Mouse (Mus musculus): ENCODE results near the gene App. TPM values are rescaled to one million over a fixed set of nuclear protein-coding genes. Genes with fewer than 3 reads are reported as not detected.
A peak's percentile ranks its signal among the peaks of the same experiment; 100 is the strongest.

App gene
- polyA plus RNA-seq, 1 experiment from 2014 or later, result 132 TPM

- no peak for ATAC-seq (replicated peaks; ENCODE audit: low FRiP score, low TSS enrichment, low read depth)
- 97% methylated on average over 3 of the region's 3 CpGs for WGBS
- Histone ChIP-seq H3K36me3 (ENCODE audit: control insufficient read depth, insufficient read depth, low read length) (peaks cover 49% of the 10 kb centered on the region), H3K27me3 (replicated peaks; ENCODE audit: control insufficient read depth, insufficient read depth, low read length) (no peaks in the 10 kb centered on the region), H3K9me3 (ENCODE audit: control insufficient read depth, low read length) (no peaks in the 10 kb centered on the region), H3K4me1 (replicated peaks; ENCODE audit: control insufficient read depth, insufficient read depth, low read length) (no peaks in the 10 kb centered on the region), H3K27ac (ENCODE audit: low read depth) (no peak overlapping the region), H3K9ac (ENCODE audit: low read length) (no peak overlapping the region), H3K4me2 (ENCODE audit: low read length) (no peak overlapping the region), H3K4me3 (ENCODE audit: low read depth, low read length) (no peak overlapping the region)
- DNase-seq (ENCODE audit: low spot score), result no peak
Observed at GRCm38 (mm10) chr16:85012695-85013094, 160.9 kb downstream of the App start.

- Histone ChIP-seq H3K36me3 (ENCODE audit: control insufficient read depth, insufficient read depth, low read length) (peaks cover 49% of the 10 kb centered on the region), H3K9ac (ENCODE audit: low read length) (no peak overlapping the region), H3K9me3 (ENCODE audit: control insufficient read depth, low read length) (no peaks in the 10 kb centered on the region), H3K27me3 (replicated peaks; ENCODE audit: control insufficient read depth, insufficient read depth, low read length) (no peaks in the 10 kb centered on the region), H3K4me2 (ENCODE audit: low read length) (no peak overlapping the region), H3K27ac (ENCODE audit: low read depth) (no peak overlapping the region), H3K4me1 (replicated peaks; ENCODE audit: control insufficient read depth, insufficient read depth, low read length) (no peaks in the 10 kb centered on the region), H3K4me3 (ENCODE audit: low read depth, low read length) (no peak overlapping the region)
- 92% methylated on average over 5 of the region's 5 CpGs for WGBS
- DNase-seq (ENCODE audit: low spot score), result no peak
- no peak for ATAC-seq (replicated peaks; ENCODE audit: low FRiP score, low TSS enrichment, low read depth)
Observed at GRCm38 (mm10) chr16:85012172-85012571, 161.4 kb downstream of the App start.

GRCm38 (mm10) chr16:85010651-85011050 is 162.9 kb downstream of the App start:
- H3K4me3 ChIP-seq (ENCODE audit: low read depth, low read length), result no peak overlapping the region
- no peak overlapping the region for H3K27ac ChIP-seq (ENCODE audit: low read depth)
- no peak overlapping the region for H3K4me2 ChIP-seq (ENCODE audit: low read length)
- no peaks in the 10 kb centered on the region for H3K9me3 ChIP-seq (ENCODE audit: control insufficient read depth, low read length)
- ATAC-seq (replicated peaks; ENCODE audit: low FRiP score, low TSS enrichment, low read depth) (no peak), DNase-seq (ENCODE audit: low spot score) (no peak)
- H3K4me1 ChIP-seq (replicated peaks; ENCODE audit: control insufficient read depth, insufficient read depth, low read length), result no peaks in the 10 kb centered on the region
- WGBS, result 82% methylated on average over 2 of the region's 2 CpGs
- no peak overlapping the region for H3K9ac ChIP-seq (ENCODE audit: low read length)
- H3K36me3 ChIP-seq (ENCODE audit: control insufficient read depth, insufficient read depth, low read length), result peaks cover 49% of the 10 kb centered on the region
- H3K27me3 ChIP-seq (replicated peaks; ENCODE audit: control insufficient read depth, insufficient read depth, low read length), result no peaks in the 10 kb centered on the region

- H3K36me3 ChIP-seq (ENCODE audit: control insufficient read depth, insufficient read depth, low read length), result peaks cover 37% of the 10 kb centered on the region
- H3K4me1 ChIP-seq (replicated peaks; ENCODE audit: control insufficient read depth, insufficient read depth, low read length), result no peaks in the 10 kb centered on the region
- H3K27ac ChIP-seq (ENCODE audit: low read depth), result no peak overlapping the region
- H3K4me3 ChIP-seq (ENCODE audit: low read depth, low read length), result no peak overlapping the region
- no peaks in the 10 kb centered on the region for H3K9me3 ChIP-seq (ENCODE audit: control insufficient read depth, low read length)
- DNase-seq (ENCODE audit: low spot score) (no peak), ATAC-seq (replicated peaks; ENCODE audit: low FRiP score, low TSS enrichment, low read depth) (no peak)
- 75% methylated on average over 9 of the region's 9 CpGs for WGBS
- H3K27me3 ChIP-seq (replicated peaks; ENCODE audit: control insufficient read depth, insufficient read depth, low read length), result no peaks in the 10 kb centered on the region
- H3K4me2 ChIP-seq (ENCODE audit: low read length), result no peak overlapping the region
- H3K9ac ChIP-seq (ENCODE audit: low read length), result no peak overlapping the region
Observed at GRCm38 (mm10) chr16:85008866-85009645, 164.5 kb downstream of the App start.

- H3K4me1 ChIP-seq (replicated peaks; ENCODE audit: control insufficient read depth, insufficient read depth, low read length), result no peaks in the 10 kb centered on the region
Observed at GRCm38 (mm10) chr16:85001939-85002556, 171.5 kb downstream of the App start.

GRCm38 (mm10) chr16:85000304-85000703 is 173.3 kb downstream of the App start:
- DNase-seq (ENCODE audit: low spot score) (no peak), ATAC-seq (replicated peaks; ENCODE audit: low FRiP score, low TSS enrichment, low read depth) (no peak)
- Histone ChIP-seq H3K4me3 (ENCODE audit: low read depth, low read length) (no peak overlapping the region), H3K4me2 (ENCODE audit: low read length) (no peak overlapping the region), H3K27ac (ENCODE audit: low read depth) (no peak overlapping the region), H3K27me3 (replicated peaks; ENCODE audit: control insufficient read depth, insufficient read depth, low read length) (no peaks in the 10 kb centered on the region), H3K4me1 (replicated peaks; ENCODE audit: control insufficient read depth, insufficient read depth, low read length) (peaks cover 6% of the 10 kb centered on the region), H3K9me3 (ENCODE audit: control insufficient read depth, low read length) (no peaks in the 10 kb centered on the region), H3K9ac (ENCODE audit: low read length) (no peak overlapping the region), H3K36me3 (ENCODE audit: control insufficient read depth, insufficient read depth, low read length) (peaks cover 11% of the 10 kb centered on the region)
- WGBS, result 73% methylated on average over 7 of the region's 7 CpGs

More at GRCm38 (mm10) chr16:85001939-85002556, 171.5 kb downstream of the App start:
- whole genome bisulfite sequencing, result 93% methylated on average over 5 of the region's 5 CpGs
- Histone ChIP-seq H3K27ac (ENCODE audit: low read depth) (no peak overlapping the region), H3K4me2 (ENCODE audit: low read length) (no peak overlapping the region), H3K9me3 (ENCODE audit: control insufficient read depth, low read length) (no peaks in the 10 kb centered on the region), H3K27me3 (replicated peaks; ENCODE audit: control insufficient read depth, insufficient read depth, low read length) (no peaks in the 10 kb centered on the region), H3K9ac (ENCODE audit: low read length) (no peak overlapping the region), H3K4me3 (ENCODE audit: low read depth, low read length) (no peak overlapping the region), H3K36me3 (ENCODE audit: control insufficient read depth, insufficient read depth, low read length) (peaks cover 11% of the 10 kb centered on the region)
- DNase-seq (ENCODE audit: low spot score), result no peak
- ATAC-seq (replicated peaks; ENCODE audit: low FRiP score, low TSS enrichment, low read depth), result no peak

- 52% methylated on average over 3 of the region's 3 CpGs for WGBS
- ATAC-seq (replicated peaks; ENCODE audit: low FRiP score, low TSS enrichment, low read depth), result no peak; the same call in 1 of the 2 replicates
- Histone ChIP-seq H3K27ac (ENCODE audit: low read depth) (no peak overlapping the region), H3K9ac (ENCODE audit: low read length) (no peak overlapping the region), H3K4me2 (ENCODE audit: low read length) (no peak overlapping the region), H3K4me1 (replicated peaks; ENCODE audit: control insufficient read depth, insufficient read depth, low read length) (peaks cover 6% of the 10 kb centered on the region), H3K4me3 (ENCODE audit: low read depth, low read length) (no peak overlapping the region), H3K9me3 (ENCODE audit: control insufficient read depth, low read length) (no peaks in the 10 kb centered on the region), H3K27me3 (replicated peaks; ENCODE audit: control insufficient read depth, insufficient read depth, low read length) (no peaks in the 10 kb centered on the region), H3K36me3 (ENCODE audit: control insufficient read depth, insufficient read depth, low read length) (peaks cover 10% of the 10 kb centered on the region; the same call in 1 of the 2 replicates)
- no peak for DNase-seq (ENCODE audit: low spot score)
Observed at GRCm38 (mm10) chr16:84997551-84997950, 176.0 kb downstream of the App start.

- H3K27ac ChIP-seq (ENCODE audit: low read depth), result peak overlapping the region; percentile 14; the same call in 1 of the 2 replicates
Observed at GRCm38 (mm10) chr16:84995441-84995867, 178.1 kb downstream of the App start.

More at GRCm38 (mm10) chr16:84995441-84995867, 178.1 kb downstream of the App start:
- Histone ChIP-seq H3K4me3 (ENCODE audit: low read depth, low read length) (no peak overlapping the region), H3K4me1 (replicated peaks; ENCODE audit: control insufficient read depth, insufficient read depth, low read length) (peaks cover 6% of the 10 kb centered on the region), H3K27me3 (replicated peaks; ENCODE audit: control insufficient read depth, insufficient read depth, low read length) (no peaks in the 10 kb centered on the region), H3K4me2 (ENCODE audit: low read length) (no peak overlapping the region), H3K9ac (ENCODE audit: low read length) (no peak overlapping the region), H3K9me3 (ENCODE audit: control insufficient read depth, low read length) (no peaks in the 10 kb centered on the region), H3K36me3 (ENCODE audit: control insufficient read depth, insufficient read depth, low read length) (0 out of 2 replicates have a peak, but pooled peaks cover 4% of the 10 kb centered on the region)
- 35% methylated on average over 6 of the region's 6 CpGs for WGBS
- DNase-seq (ENCODE audit: low spot score) (no peak), ATAC-seq (replicated peaks; ENCODE audit: low FRiP score, low TSS enrichment, low read depth) (no peak)

All from intestine, embryonic 14.5 days (tissue).